Mouse (Mus musculus) lung, adult 2 months (tissue): ENCODE measurements around the gene Itga7. TPM values are rescaled to one million over a fixed set of nuclear protein-coding genes. Genes with fewer than 3 reads are reported as not detected.

ENCODE experiments used
- DNase-seq: peaks from one replicate; pipeline ENCODE4 v3.0.0; 2022
- H3K4me1 ChIP-seq: fragments of 200-500 bp; 2 replicates; pipeline ENCODE4 v1.6.1; 2011; ENCODE audit warnings: low read length; ENCODE audit not compliant: control insufficient read depth, insufficient read depth
- H3K4me3 ChIP-seq: fragments of 200-500 bp; replicated peaks from 2 replicates; pipeline ENCODE3; 2011; ENCODE audit warnings: low read depth, mild to moderate bottlenecking, control low read depth, low read length; ENCODE audit errors: extremely low read depth
- CTCF ChIP-seq: fragments of 200-500 bp; IDR thresholded peaks from 2 replicates; pipeline ENCODE4 v1.5.1; 2011; ENCODE audit warnings: mild to moderate bottlenecking, low read length, control low read depth; ENCODE audit not compliant: insufficient read depth
- POLR2A ChIP-seq: fragments of 200-500 bp; IDR thresholded peaks from 2 replicates; pipeline ENCODE4 v1.6.1; 2011; ENCODE audit warnings: low read depth, mild to moderate bottlenecking, control low read depth, low read length, borderline replicate concordance; ENCODE audit errors: extremely low read depth
- WGBS: fragments of 180-500 bp; shearing (Covaris S2); methylation state at CpG from one replicate; pipeline ENCODE4 v1.1.7; 2018; 5-methylcytosine and 5-hydroxymethylcytosine counted together
- polyA plus RNA-seq: library from polyadenylated mRNA; depleted of rRNA; stranded (reverse); fragments of >200 nt; gene quantifications from 2 replicates; pipeline ENCODE4 v1.2.3, GENCODE M21; 2012; rRNA removed

Gene Itga7
- polyA plus RNA-seq, 1 experiment: 37.6 TPM

- Histone ChIP-seq H3K4me1 (no peaks in the 10 kb centered on the region), H3K4me3 (no peak overlapping the region)
- WGBS: 71% methylated on average over 4 of the region's 4 CpGs
- TF ChIP-seq CTCF: no peak
- no peak for TF ChIP-seq POLR2A
- DNase-seq: no peak
Measured at GRCm38 (mm10) chr10:128996523-128997040, 63.0 kb downstream of the Itga7 start.

GRCm38 (mm10) chr10:129004032-129004920, 70.7 kb downstream of the Itga7 start:
- 73% methylated on average over 14 of the region's 14 CpGs for WGBS

More at GRCm38 (mm10) chr10:129004032-129004920, 70.7 kb downstream of the Itga7 start:
- DNase-seq: no peak
- no peak overlapping the region for H3K4me3 ChIP-seq
- no peaks in the 10 kb centered on the region for H3K4me1 ChIP-seq
- no peak for TF ChIP-seq POLR2A
- TF ChIP-seq CTCF: no peak

Other genes starting within 250 kb of the Itga7 start
- gene Rab5b, start 237.6 kb upstream of the Itga7 start, polyA plus RNA-seq: 80.0 and 109 TPM in 2 replicates
- gene Pmel, start 229.6 kb upstream of the Itga7 start, polyA plus RNA-seq: 0.36 and 0.51 TPM in 2 replicates
- gene Cdk2, start 228.8 kb upstream of the Itga7 start, polyA plus RNA-seq: 11.4 and 17.3 TPM in 2 replicates
- 38.4 and 53.7 TPM in 2 replicates for gene Dgka, start 189.0 kb upstream of the Itga7 start, polyA plus RNA-seq
- gene Pym1, start 185.9 kb upstream of the Itga7 start, polyA plus RNA-seq: 15.9 and 22.4 TPM in 2 replicates
- gene Mmp19, start 142.9 kb upstream of the Itga7 start, polyA plus RNA-seq: 10.0 and 10.3 TPM in 2 replicates
- gene Dnajc14, start 129.8 kb upstream of the Itga7 start, polyA plus RNA-seq: 14.8 and 22.7 TPM in 2 replicates
- 18.3 and 20.6 TPM in 2 replicates for gene Tmem198b, start 129.4 kb upstream of the Itga7 start, polyA plus RNA-seq
- gene Sarnp, start 116.5 kb upstream of the Itga7 start, polyA plus RNA-seq: 3.4 and 9.9 TPM in 2 replicates
- 47.5 and 64.6 TPM in 2 replicates for gene Ormdl2, start 112.2 kb upstream of the Itga7 start, polyA plus RNA-seq
- gene Gdf11, start 42.1 kb upstream of the Itga7 start, polyA plus RNA-seq: 0.45 and 0.99 TPM in 2 replicates
- gene Cd63, start 32.8 kb upstream of the Itga7 start, polyA plus RNA-seq: 110 and 132 TPM in 2 replicates
- gene Rdh5, start 10.9 kb upstream of the Itga7 start, polyA plus RNA-seq: 20.1 and 20.3 TPM in 2 replicates
- gene Bloc1s1, start 9.8 kb upstream of the Itga7 start, polyA plus RNA-seq: 171 and 192 TPM in 2 replicates
- gene Mettl7b, start 27.2 kb downstream of the Itga7 start, polyA plus RNA-seq: 0.66 and 0.77 TPM in 2 replicates
- gene Olfr9, start 55.6 kb downstream of the Itga7 start, polyA plus RNA-seq: not detected in 2 replicates
- not detected in 2 replicates for gene Olfr763, start 77.0 kb downstream of the Itga7 start, polyA plus RNA-seq
- not detected in 2 replicates for gene Olfr764-ps1, start 106.1 kb downstream of the Itga7 start, polyA plus RNA-seq
- not detected in 2 replicates for gene Olfr765, start 116.2 kb downstream of the Itga7 start, polyA plus RNA-seq
- not detected in 2 replicates for gene Olfr766-ps1, start 135.2 kb downstream of the Itga7 start, polyA plus RNA-seq
- not detected in 2 replicates for gene Olfr767, start 149.1 kb downstream of the Itga7 start, polyA plus RNA-seq
- not detected in 2 replicates for gene Olfr768, start 165.6 kb downstream of the Itga7 start, polyA plus RNA-seq
- not detected in 2 replicates for gene Olfr769, start 184.0 kb downstream of the Itga7 start, polyA plus RNA-seq
- gene Olfr770, start 205.2 kb downstream of the Itga7 start, polyA plus RNA-seq: not detected in 2 replicates
- not detected in 2 replicates for gene Olfr771, start 230.9 kb downstream of the Itga7 start, polyA plus RNA-seq
- gene Olfr772, start 244.1 kb downstream of the Itga7 start, polyA plus RNA-seq: not detected in 2 replicates